Mouse (Mus musculus): ENCODE data around the gene Pde5a. TPM values are rescaled to one million over a fixed set of nuclear protein-coding genes. Genes with fewer than 3 reads are reported as not detected.

Gene Pde5a
- 6.8 and 7.1 TPM in 2 replicates for polyA plus RNA-seq (2012; rRNA removed)

DNA sequence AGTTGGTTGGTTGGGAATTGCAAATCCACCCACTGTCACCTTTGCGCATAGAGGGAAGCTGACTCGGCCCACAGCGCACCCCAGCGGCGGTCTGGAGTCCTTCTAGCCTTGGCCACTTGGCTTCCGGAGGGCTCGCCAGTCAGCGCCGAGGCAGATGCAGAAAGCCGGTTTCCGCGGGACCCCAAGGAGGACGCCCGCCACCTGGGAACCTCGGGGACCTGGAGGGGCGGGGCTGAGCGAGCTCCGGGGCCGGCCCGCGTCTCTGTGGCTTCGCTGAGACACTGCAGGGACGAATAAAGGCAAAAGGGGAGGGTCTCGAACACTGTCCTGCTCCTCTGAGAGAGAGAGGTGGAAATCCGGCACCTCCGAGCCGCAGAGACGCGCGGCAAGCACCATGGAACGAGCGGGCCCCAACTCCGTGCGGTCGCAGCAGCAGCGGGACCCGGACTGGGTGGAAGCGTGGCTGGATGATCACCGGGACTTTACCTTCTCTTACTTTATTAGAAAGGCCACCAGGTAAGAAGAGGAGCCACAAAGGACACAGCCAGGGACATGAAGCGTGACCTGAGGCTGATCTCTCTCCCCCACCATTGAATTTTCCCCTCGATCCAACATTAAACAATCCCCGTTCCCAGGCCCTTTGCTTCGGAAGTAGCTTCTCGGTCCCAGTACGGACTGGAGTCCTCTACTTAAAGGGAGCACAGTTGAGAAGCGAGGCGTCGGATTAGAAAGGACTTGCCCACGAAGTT lies at the start of gene Pde5a:
Gene Pde5a, plus strand, starts transcription at position 96 of the 749 bp plus-strand sequence.
- DNase-seq (ENCODE audit: extremely low spot score in 1 of 2, low spot score in 1 of 2), result peak in 1 of 2 experiments; percentile 47

DNA sequence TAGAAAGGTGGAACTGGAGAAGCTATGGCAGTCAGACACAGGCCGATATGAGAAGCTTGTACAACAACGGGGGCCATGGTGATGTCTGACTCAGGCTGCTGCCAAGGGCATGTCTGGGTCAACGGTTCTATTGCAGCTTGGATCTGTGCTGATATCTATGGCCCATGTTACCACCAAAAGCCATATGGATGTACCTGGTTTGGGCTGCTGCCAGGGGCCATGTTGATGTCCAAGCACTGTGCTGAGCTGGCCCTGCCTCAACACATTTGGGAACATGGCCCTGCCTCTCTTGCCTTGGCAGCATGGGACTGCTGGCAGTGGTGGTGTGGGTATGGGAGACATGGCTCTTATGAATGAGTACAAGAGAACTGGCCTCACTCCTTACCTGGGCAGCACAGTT lies 47.9 kb upstream of the Pde5a start:
- no peak for DNase-seq (ENCODE audit: extremely low spot score in 1 of 2, low spot score in 1 of 2)

- DNase-seq (ENCODE audit: extremely low spot score in 1 of 2, low spot score in 1 of 2), result no peak
These were observed 46.4 kb upstream of the Pde5a start for GRCm38 (mm10) chr3:122682352-122682751.

GRCm38 (mm10) chr3:122684832-122685231 lies 43.9 kb upstream of the Pde5a start:
- DNase-seq (ENCODE audit: extremely low spot score in 1 of 2, low spot score in 1 of 2), result no peak

DNA sequence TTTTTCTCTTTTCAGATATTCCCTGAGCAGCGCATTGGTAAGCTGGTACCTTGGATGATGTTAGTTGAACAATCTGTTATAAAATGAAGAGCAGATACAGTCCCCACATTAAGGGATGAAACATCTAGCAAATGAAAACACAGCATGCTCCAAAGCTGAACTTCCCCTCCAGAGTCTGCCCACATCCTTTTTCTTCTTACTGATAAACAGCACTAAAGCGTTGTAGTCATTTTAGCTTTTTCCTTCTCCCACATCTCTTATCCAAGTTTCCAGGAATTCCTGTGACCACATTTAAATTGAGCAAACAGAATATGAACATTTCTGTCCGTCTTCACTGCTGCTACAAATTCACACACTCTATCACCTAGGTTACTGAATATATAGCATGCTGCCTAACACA lies 35.7 kb upstream of the Pde5a start:
- no peak for DNase-seq (ENCODE audit: extremely low spot score in 1 of 2, low spot score in 1 of 2)

DNA sequence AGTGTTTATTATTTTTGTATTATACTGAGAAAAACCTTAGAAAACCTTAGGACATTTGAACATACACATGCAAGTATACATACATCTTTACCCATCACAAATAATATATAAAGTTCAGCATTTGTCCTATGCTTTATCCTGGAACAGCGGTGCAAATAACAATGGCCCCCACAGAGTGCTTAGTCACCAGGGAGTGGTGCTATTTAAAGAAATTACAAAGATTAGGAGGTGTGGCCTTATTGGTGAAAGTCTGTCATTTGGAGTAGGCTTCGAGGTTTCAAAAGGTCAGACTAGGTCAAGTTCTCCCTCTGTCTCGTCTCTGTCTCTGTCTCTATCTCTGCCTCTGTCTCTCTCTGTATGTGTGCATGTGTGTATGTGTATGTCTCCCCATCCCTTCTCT lies 32.9 kb upstream of the Pde5a start:
- DNase-seq (ENCODE audit: extremely low spot score in 1 of 2, low spot score in 1 of 2), result no peak

GRCm38 (mm10) chr3:122696672-122697071 lies 32.1 kb upstream of the Pde5a start:
- DNase-seq (ENCODE audit: extremely low spot score in 1 of 2, low spot score in 1 of 2), result no peak

GRCm38 (mm10) chr3:122704209-122704608 lies 24.5 kb upstream of the Pde5a start:
- DNase-seq (ENCODE audit: extremely low spot score in 1 of 2, low spot score in 1 of 2), result no peak

DNA sequence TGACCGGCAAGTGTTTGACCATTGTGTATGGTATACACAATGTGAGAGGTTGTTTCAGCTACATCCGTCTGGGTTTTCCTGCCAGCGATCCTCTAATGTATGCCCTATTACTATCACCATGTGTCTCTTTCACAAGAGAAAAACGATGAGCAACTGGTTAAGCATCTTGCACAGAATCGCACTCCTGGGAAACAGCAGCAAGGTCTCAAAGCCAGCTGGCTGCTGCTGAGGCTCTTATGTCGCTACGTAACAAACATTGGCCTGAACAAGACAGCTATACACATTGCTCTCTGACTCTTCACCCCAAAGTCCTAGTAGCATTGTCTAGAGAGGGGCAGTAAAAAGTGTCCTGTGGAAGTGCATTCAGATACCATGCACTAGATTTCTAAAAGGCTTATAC lies 23.5 kb upstream of the Pde5a start:
- DNase-seq (ENCODE audit: extremely low spot score in 1 of 2, low spot score in 1 of 2), result no peak

GRCm38 (mm10) chr3:122708485-122708884 lies 20.3 kb upstream of the Pde5a start:
- no peak for DNase-seq (ENCODE audit: extremely low spot score in 1 of 2, low spot score in 1 of 2)

GRCm38 (mm10) chr3:122710141-122710540 lies 18.6 kb upstream of the Pde5a start:
- DNase-seq (ENCODE audit: extremely low spot score in 1 of 2, low spot score in 1 of 2), result no peak

DNA sequence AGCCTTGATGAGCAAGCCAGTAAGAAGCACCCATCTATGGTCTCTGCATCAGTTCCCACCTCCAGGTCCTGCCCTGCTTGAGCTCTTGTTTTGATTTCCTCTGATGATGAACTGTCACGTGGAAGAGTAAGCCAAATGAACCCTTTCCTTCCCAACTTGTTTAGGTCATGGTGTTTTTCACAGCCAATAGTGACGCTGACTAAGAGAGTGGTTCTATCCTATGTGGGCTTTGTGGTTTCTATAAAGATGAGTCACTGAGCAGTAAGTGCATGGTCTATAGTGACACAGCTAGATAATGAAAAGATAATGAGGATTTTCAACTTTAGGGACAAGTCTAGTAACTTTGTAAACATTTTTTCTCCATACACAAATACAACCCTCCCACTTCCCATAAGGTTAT lies 10.1 kb upstream of the Pde5a start:
- DNase-seq (ENCODE audit: extremely low spot score in 1 of 2, low spot score in 1 of 2), result no peak

- no peak for DNase-seq (ENCODE audit: extremely low spot score in 1 of 2, low spot score in 1 of 2)
These were observed 7.2 kb upstream of the Pde5a start for GRCm38 (mm10) chr3:122721522-122721921.

- no peak for DNase-seq (ENCODE audit: extremely low spot score in 1 of 2, low spot score in 1 of 2)
These were observed 833 bp downstream of the Pde5a start for GRCm38 (mm10) chr3:122729601-122729959.

- DNase-seq (ENCODE audit: extremely low spot score in 1 of 2, low spot score in 1 of 2), result peak in 1 of 2 experiments; percentile 30
These were observed 1.4 kb downstream of the Pde5a start for GRCm38 (mm10) chr3:122729960-122730740.

GRCm38 (mm10) chr3:122730741-122731235 lies 2.0 kb downstream of the Pde5a start:
- no peak for DNase-seq (ENCODE audit: extremely low spot score in 1 of 2, low spot score in 1 of 2)

- DNase-seq (ENCODE audit: extremely low spot score in 1 of 2, low spot score in 1 of 2), result no peak
These were observed 5.1 kb downstream of the Pde5a start for GRCm38 (mm10) chr3:122733806-122734205.

DNA sequence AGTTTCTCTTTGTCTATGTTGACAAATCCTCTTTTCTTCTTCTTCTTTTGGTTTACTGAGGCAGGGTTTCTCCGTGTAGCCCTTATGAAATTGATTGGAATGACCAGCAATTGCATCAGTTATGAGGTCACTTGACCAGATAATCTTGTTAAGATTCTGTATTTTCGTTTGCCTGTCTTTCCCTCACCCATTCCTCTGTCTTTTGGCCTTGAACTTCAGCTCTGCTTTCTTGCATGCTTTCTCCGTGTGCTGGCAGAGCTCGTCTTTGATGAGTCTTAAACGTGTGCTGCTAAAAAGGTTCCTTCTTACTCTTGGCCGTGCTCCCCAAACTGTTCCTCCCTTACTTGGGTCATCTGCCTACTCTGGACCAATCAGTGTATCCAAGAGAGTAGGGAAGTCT lies 5.6 kb downstream of the Pde5a start:
- DNase-seq (ENCODE audit: extremely low spot score in 1 of 2, low spot score in 1 of 2), result no peak

DNA sequence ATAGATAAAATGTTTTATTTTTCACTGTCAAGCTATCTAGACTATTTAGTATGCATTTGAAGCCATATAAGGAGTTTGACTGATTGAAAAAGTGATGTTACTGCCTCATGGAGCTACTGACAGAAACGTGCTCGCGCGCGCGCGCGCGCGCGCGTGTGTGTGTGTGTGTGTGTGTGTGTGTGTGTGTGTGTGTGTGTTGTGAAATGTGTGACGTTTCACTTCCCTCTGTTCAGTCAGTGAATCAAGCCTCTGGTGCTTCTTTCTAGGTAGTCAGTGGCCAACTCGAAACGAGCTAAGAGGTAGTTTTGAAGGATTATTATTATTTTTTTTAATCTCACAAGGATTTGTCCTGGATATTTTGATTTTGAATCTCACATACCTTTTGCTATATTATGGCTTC lies 10.7 kb downstream of the Pde5a start:
- no peak for DNase-seq (ENCODE audit: extremely low spot score in 1 of 2, low spot score in 1 of 2)

- DNase-seq (ENCODE audit: extremely low spot score in 1 of 2, low spot score in 1 of 2), result no peak
These were observed 15.5 kb downstream of the Pde5a start for GRCm38 (mm10) chr3:122744265-122744664.

GRCm38 (mm10) chr3:122747921-122748700 lies 19.4 kb downstream of the Pde5a start:
- no peak for DNase-seq (ENCODE audit: extremely low spot score in 1 of 2, low spot score in 1 of 2)
